Comparison of ENCODE assay signal across 9 mouse cellular contexts in genomic region chr3:20002786-20003185, GRCm38 (mm10). TPM values are rescaled to one million over a fixed set of nuclear protein-coding genes. Genes with fewer than 3 reads are reported as not detected.
DNase-seq lines count a peak whose midpoint lies in the region; ATAC-seq and TF ChIP-seq lines count a peak whose summit lies in the region.
"Had no signal": no experiment of that assay in that cellular context is flagged by ENCODE, and none has a peak within 500 bp of the region (broad histone marks: within the 10 kb centered on the region; RNA-seq: fewer than 3 reads in every experiment).

No protein-coding gene starts in this region.

- H3K27me3 ChIP-seq in ES-Bruce4 (ENCODE audit: control insufficient read depth, insufficient read depth, low read length, poor library complexity, severe bottlenecking): no peaks in the 10 kb centered on the region
- H3K27me3 ChIP-seq in midbrain, embryonic 13.5 days: no peaks in the 10 kb centered on the region
- H3K27me3 ChIP-seq: liver, embryonic 15.5 days had no signal

- H3K9ac ChIP-seq in ES-Bruce4 (ENCODE audit: low read depth, poor library complexity, severe bottlenecking): no peak overlapping the region
- no peak overlapping the region for H3K9ac ChIP-seq in midbrain, embryonic 13.5 days (replicated peaks)
- H3K9ac ChIP-seq: liver, embryonic 15.5 days had no signal

- peak; percentile 59 for TF ChIP-seq CTCF in left cerebral cortex, adult 2 months (IDR thresholded peaks at IDR 0.05)
- peak; percentile 31 for TF ChIP-seq CTCF in ES-Bruce4 (IDR thresholded peaks at IDR 0.05; ENCODE audit: low read depth, low read length)

- H3K27ac ChIP-seq in left cerebral cortex, adult 2 months: no peak overlapping the region
- no peak overlapping the region for H3K27ac ChIP-seq in ES-Bruce4 (ENCODE audit: insufficient read depth, low read length)
- no peak overlapping the region for H3K27ac ChIP-seq in midbrain, embryonic 13.5 days
- H3K27ac ChIP-seq: liver, embryonic 15.5 days had no signal

- TF ChIP-seq EP300 in ES-Bruce4 (IDR thresholded peaks at IDR 0.05; ENCODE audit: insufficient read depth, low read depth, low read length): no peak

- no peaks in the 10 kb centered on the region for H3K4me1 ChIP-seq in ES-Bruce4 (ENCODE audit: control insufficient read depth, insufficient read depth, low read length)
- no peaks in the 10 kb centered on the region for H3K4me1 ChIP-seq in midbrain, embryonic 13.5 days (replicated peaks)

- H3K4me3 ChIP-seq in left cerebral cortex, adult 2 months: no peak overlapping the region
- no peak overlapping the region for H3K4me3 ChIP-seq in ES-Bruce4 (ENCODE audit: low read depth, low read length)
- no peak overlapping the region for H3K4me3 ChIP-seq in midbrain, embryonic 13.5 days (replicated peaks)
- H3K4me3 ChIP-seq: liver, embryonic 15.5 days had no signal

- DNase-seq in left cerebral cortex, adult 2 months (ENCODE audit: extremely low spot score in 1 of 2, low spot score in 2 of 2): no peak
- DNase-seq in left cerebral cortex, adult 11 months (ENCODE audit: low spot score): no peak
- peak; percentile 43 for DNase-seq in adrenal gland, postnatal 10 days
- peak; percentile 54 for DNase-seq in lung, postnatal 36 days
- no peak for DNase-seq in ovary, postnatal 10 days (ENCODE audit: low spot score)
- DNase-seq: cerebellum, postnatal 36 days had no signal

- ATAC-seq in midbrain, embryonic 13.5 days: no peak

- no peaks in the 10 kb centered on the region; the same call in 1 of the 2 replicates for H3K9me3 ChIP-seq in ES-Bruce4 (replicated peaks; ENCODE audit: control insufficient read depth, insufficient read depth, low read length, poor library complexity, severe bottlenecking)
- H3K9me3 ChIP-seq in midbrain, embryonic 13.5 days: no peaks in the 10 kb centered on the region
- H3K9me3 ChIP-seq: liver, embryonic 15.5 days had no signal

- WGBS in midbrain, embryonic 13.5 days: 80% methylated on average over 5 of the region's 5 CpGs

- intact Hi-C loops in left cerebral cortex, adult 2 months (cut with DNase I): no loop called here

- no peak overlapping the region for H3K4me2 ChIP-seq in midbrain, embryonic 13.5 days (replicated peaks)
- H3K4me2 ChIP-seq: liver, embryonic 15.5 days had no signal

- H3K36me3 ChIP-seq in ES-Bruce4 (ENCODE audit: control insufficient read depth, insufficient read depth, low read length, poor library complexity, severe bottlenecking): no peaks in the 10 kb centered on the region
- H3K36me3 ChIP-seq in midbrain, embryonic 13.5 days: peaks cover 22% of the 10 kb centered on the region; the same call in 1 of the 2 replicates

- TF ChIP-seq POLR2A in ES-Bruce4 (IDR thresholded peaks at IDR 0.05; ENCODE audit: insufficient read depth, low read length): no peak

RNA-seq across cellular contexts. Expression of gene Hps3, which starts 32.3 kb away (rescaled TPM):
- 10 to 100 TPM; 16.6 to 17.1 TPM for total RNA-seq in left cerebral cortex, adult 2 months (2021)
- polyA plus RNA-seq in ES-Bruce4 (2011; ENCODE audit: insufficient read depth, insufficient read length, low read depth, missing spikeins): 13.8 and 15.9 TPM in 2 replicates
- total RNA-seq in adrenal gland, postnatal 10 days (2021): 10 to 100 TPM in 1 of 2 experiments, 1 to 10 TPM in 1; 9.5 to 14.4 TPM
- polyA plus RNA-seq in midbrain, embryonic 13.5 days (2015; fragmentation: Nextera tagmentation; extraction: Ambion mirVana): 11.4 and 11.9 TPM in 2 replicates

RNA-seq across cellular contexts. Expression of gene Cp, which starts 45.9 kb away (rescaled TPM):
- total RNA-seq in left cerebral cortex, adult 2 months (2021): 10 to 100 TPM; 12.0 to 17.8 TPM
- 0.52 and 0.88 TPM in 2 replicates for polyA plus RNA-seq in ES-Bruce4 (2011; ENCODE audit: insufficient read depth, insufficient read length, low read depth, missing spikeins)
- 100 to 1,000 TPM; 107 to 225 TPM for total RNA-seq in adrenal gland, postnatal 10 days (2021)
- polyA plus RNA-seq in midbrain, embryonic 13.5 days (2015; fragmentation: Nextera tagmentation; extraction: Ambion mirVana): 6.2 and 8.9 TPM in 2 replicates

RNA-seq across cellular contexts. Expression of gene Hltf, which starts 54.8 kb away (rescaled TPM):
- 10 to 100 TPM; 23.7 to 24.0 TPM for total RNA-seq in left cerebral cortex, adult 2 months (2021)
- 63.6 and 70.4 TPM in 2 replicates for polyA plus RNA-seq in ES-Bruce4 (2011; ENCODE audit: insufficient read depth, insufficient read length, low read depth, missing spikeins)
- 10 to 100 TPM; 16.1 to 24.6 TPM for total RNA-seq in adrenal gland, postnatal 10 days (2021)
- polyA plus RNA-seq in midbrain, embryonic 13.5 days (2015; fragmentation: Nextera tagmentation; extraction: Ambion mirVana): 21.5 and 22.1 TPM in 2 replicates

Comparison
In these comparisons a context has a peak if more than half of its experiments do, and no peak if none do; other contexts are left out.
1. DNase-seq: peak in adrenal gland, postnatal 10 days (single experiment) and lung, postnatal 36 days (single experiment); none in left cerebral cortex, adult 2 months (0 of 2), left cerebral cortex, adult 11 months (single experiment) and ovary, postnatal 10 days (single experiment).
2. RNA of gene Cp, which starts 45.9 kb away (total RNA-seq): 107 to 225 TPM in adrenal gland, postnatal 10 days; 12.0 to 17.8 TPM in left cerebral cortex, adult 2 months; every median in the first group is over 4 times any median in the second.